Mouse (Mus musculus) frontal cortex, postnatal 10 days (tissue): ENCODE measurements around the gene Hip1r.

ENCODE experiments used
- DNase-seq, 2 experiments: peaks; one replicate each; pipeline ENCODE4 v3.0.0; 2022; ENCODE audit warnings: low spot score in 2 of 2, mixed read lengths in 1 of 2

Hip1r gene

GRCm38 (mm10) chr5:123996695-123997094 lies 23.3 kb downstream of the Hip1r start:
- DNase-seq, result no peak

- no peak for DNase-seq
Observed at GRCm38 (mm10) chr5:123997211-123997751, 23.9 kb downstream of the Hip1r start.

- DNase-seq, result no peak
Observed at GRCm38 (mm10) chr5:123997811-123998210, 24.4 kb downstream of the Hip1r start.

- no peak for DNase-seq
Observed at GRCm38 (mm10) chr5:123998370-123998769, 24.9 kb downstream of the Hip1r start.

GRCm38 (mm10) chr5:124000824-124001223 lies 27.4 kb downstream of the Hip1r start:
- DNase-seq, result peak; percentile 79 to 88

- no peak for DNase-seq
Observed at GRCm38 (mm10) chr5:124001274-124001673, 27.8 kb downstream of the Hip1r start.

GRCm38 (mm10) chr5:124002876-124003275 lies 29.4 kb downstream of the Hip1r start:
- peak in 1 of 2 experiments; percentile 70 for DNase-seq

- DNase-seq, result no peak
Observed at GRCm38 (mm10) chr5:124003375-124003774, 29.9 kb downstream of the Hip1r start.

GRCm38 (mm10) chr5:124004356-124005150 lies 31.1 kb downstream of the Hip1r start:
- no peak for DNase-seq

GRCm38 (mm10) chr5:124005151-124005500 lies 31.7 kb downstream of the Hip1r start:
- DNase-seq, result no peak

GRCm38 (mm10) chr5:124005591-124005990 lies 32.2 kb downstream of the Hip1r start:
- no peak for DNase-seq

- DNase-seq, result no peak
Observed at GRCm38 (mm10) chr5:124006082-124006873, 32.9 kb downstream of the Hip1r start.

GRCm38 (mm10) chr5:124006891-124007491 lies 33.6 kb downstream of the Hip1r start:
- no peak for DNase-seq

- no peak for DNase-seq
Observed at GRCm38 (mm10) chr5:124010077-124010476, 36.6 kb downstream of the Hip1r start.

- peak in 1 of 2 experiments; percentile 62 for DNase-seq
Observed at GRCm38 (mm10) chr5:124010910-124011655, 37.7 kb downstream of the Hip1r start.

- DNase-seq, result no peak
Observed at GRCm38 (mm10) chr5:124011927-124012326, 38.5 kb downstream of the Hip1r start.

GRCm38 (mm10) chr5:124012885-124013284 lies 39.5 kb downstream of the Hip1r start:
- no peak for DNase-seq

GRCm38 (mm10) chr5:124013747-124014146 lies 40.3 kb downstream of the Hip1r start:
- no peak for DNase-seq

GRCm38 (mm10) chr5:124014180-124014579 lies 40.8 kb downstream of the Hip1r start:
- DNase-seq, result no peak

GRCm38 (mm10) chr5:124014791-124015251 lies 41.4 kb downstream of the Hip1r start:
- no peak for DNase-seq

- no peak for DNase-seq
Observed at GRCm38 (mm10) chr5:124015727-124016126, 42.3 kb downstream of the Hip1r start.
